Mouse (Mus musculus) limb, embryonic 11.5 days (tissue): ENCODE measurements around the gene Eva1a. TPM values are rescaled to one million over a fixed set of nuclear protein-coding genes. Genes with fewer than 3 reads are reported as not detected.

Experiments used
- polyA plus RNA-seq: library from polyadenylated mRNA; unstranded; fragments of >200 nt; fragmentation: Nextera tagmentation; extraction: Ambion mirVana; gene quantifications from 2 replicates; pipeline ENCODE4 v1.2.1, GENCODE M21; 2014

Eva1a gene
- polyA plus RNA-seq, 1 experiment from 2014 or later, result 19.7 TPM

Other genes with a start within 250 kb of the Eva1a start
- gene Gcfc2, start 117.4 kb upstream of the Eva1a start, polyA plus RNA-seq, result 18.8 and 21.2 TPM in 2 replicates
- 66.4 and 72.7 TPM in 2 replicates for gene Mrpl19, start 75.1 kb upstream of the Eva1a start, polyA plus RNA-seq